Mouse (Mus musculus): ENCODE data around the gene Golga7b. TPM values are rescaled to one million over a fixed set of nuclear protein-coding genes. Genes with fewer than 3 reads are reported as not detected.
A peak's percentile ranks its signal among the peaks of the same experiment; 100 is the strongest.

Golga7b gene
- polyA plus RNA-seq, 1 experiment, result 0.09 TPM

GRCm38 (mm10) chr19:42246626-42247025 lies 748 bp upstream of the Golga7b start:
- no peaks in the 10 kb centered on the region for H3K4me1 ChIP-seq
- no peak overlapping the region for H3K4me3 ChIP-seq (replicated peaks)

DNA sequence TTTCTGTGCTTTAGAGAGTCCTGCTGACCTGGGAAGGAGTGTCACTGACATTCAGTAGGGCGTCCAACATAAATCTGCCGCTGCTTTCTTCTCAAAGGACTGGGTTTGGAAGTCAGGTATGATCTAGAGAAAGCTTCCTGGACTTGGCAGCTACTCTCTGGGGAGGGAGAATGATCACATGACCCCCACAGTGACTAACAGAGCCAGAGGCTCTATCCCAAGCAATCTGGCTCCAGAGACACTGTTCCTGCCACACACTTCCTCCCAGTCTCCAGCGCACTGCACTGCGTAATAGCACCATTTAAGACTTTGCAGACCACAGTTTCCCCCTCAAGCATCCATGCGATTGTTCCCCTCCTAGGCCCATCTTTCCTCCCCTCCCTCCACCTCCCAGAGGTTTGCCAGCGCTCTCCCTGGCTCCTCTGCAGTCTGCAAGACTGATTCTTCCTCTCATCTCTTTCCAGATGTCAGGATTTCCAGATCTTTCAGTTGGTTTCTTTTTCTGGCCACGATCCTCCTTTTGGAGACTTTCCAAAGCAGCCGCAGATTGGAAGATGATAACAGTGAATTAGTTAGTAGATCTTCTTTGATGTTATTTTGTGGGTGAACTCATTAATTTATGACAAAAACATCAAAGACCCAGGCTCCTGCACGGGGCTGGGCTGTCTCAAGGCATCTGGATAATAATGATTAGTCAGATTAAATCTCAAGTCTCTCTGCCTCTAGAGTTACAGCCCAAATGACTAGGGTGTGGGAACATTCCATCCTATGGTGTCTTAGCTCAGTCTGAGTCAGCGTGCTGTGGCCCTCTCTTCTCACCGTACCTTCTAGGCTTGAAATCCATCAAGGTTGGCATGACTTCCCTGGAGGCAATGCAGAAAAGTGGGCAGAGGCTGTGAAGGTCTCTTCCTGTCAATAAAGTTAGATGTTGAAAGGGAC lies 2.9 kb downstream of the Golga7b start:
- peaks cover 55% of the 10 kb centered on the region for H3K27me3 ChIP-seq (replicated peaks)
- no peak overlapping the region for H3K4me3 ChIP-seq (replicated peaks)
- TF ChIP-seq FLI1 (IDR thresholded peaks at IDR 0.05; ENCODE audit: low read length) (no peak), GATA1 (IDR thresholded peaks at IDR 0.05; ENCODE audit: borderline replicate concordance, low read length) (no peak)
- H3K9me3 ChIP-seq, result no peaks in the 10 kb centered on the region
- H3K36me3 ChIP-seq (replicated peaks; ENCODE audit: low read length), result no peaks in the 10 kb centered on the region
- no peaks in the 10 kb centered on the region for H3K4me1 ChIP-seq

More at GRCm38 (mm10) chr19:42246626-42247025, 748 bp upstream of the Golga7b start:
- Histone ChIP-seq H3K9me3 (no peaks in the 10 kb centered on the region), H3K27me3 (replicated peaks) (peaks cover 53% of the 10 kb centered on the region), H3K36me3 (replicated peaks; ENCODE audit: low read length) (no peaks in the 10 kb centered on the region)
- no peak for TF ChIP-seq GATA1 (IDR thresholded peaks at IDR 0.05; ENCODE audit: borderline replicate concordance, low read length)
- no peak for TF ChIP-seq FLI1 (IDR thresholded peaks at IDR 0.05; ENCODE audit: low read length)

DNA sequence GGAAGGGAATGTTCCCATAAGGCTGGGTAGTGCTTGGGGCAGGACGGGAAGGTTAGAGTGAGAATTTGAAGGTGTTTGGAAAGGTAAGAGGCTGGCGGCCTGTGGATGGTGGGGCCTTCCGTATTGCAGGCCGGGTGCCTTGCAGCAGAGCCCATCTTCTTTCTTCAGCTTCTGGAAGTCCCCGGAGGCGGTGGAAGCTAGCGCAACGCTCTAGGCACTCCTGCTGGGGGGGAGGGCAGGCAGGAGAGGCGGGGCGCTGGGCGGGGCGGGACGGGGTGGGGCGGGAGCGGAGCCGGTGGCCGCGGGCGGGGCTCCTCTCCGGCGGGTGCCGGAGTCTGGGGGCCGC lies 8.0 kb downstream of the Golga7b start:
- no peaks in the 10 kb centered on the region for H3K36me3 ChIP-seq (replicated peaks; ENCODE audit: low read length)
- peaks cover 69% of the 10 kb centered on the region for H3K27me3 ChIP-seq (replicated peaks)
- no peak for TF ChIP-seq FLI1 (IDR thresholded peaks at IDR 0.05; ENCODE audit: low read length)
- no peak for TF ChIP-seq GATA1 (IDR thresholded peaks at IDR 0.05; ENCODE audit: borderline replicate concordance, low read length)
- peaks cover 8% of the 10 kb centered on the region for H3K4me1 ChIP-seq
- no peaks in the 10 kb centered on the region for H3K9me3 ChIP-seq
- no peak overlapping the region for H3K4me3 ChIP-seq (replicated peaks)

GRCm38 (mm10) chr19:42255784-42256610 lies 8.6 kb downstream of the Golga7b start:
- Histone ChIP-seq H3K4me1 (peaks cover 8% of the 10 kb centered on the region), H3K36me3 (replicated peaks; ENCODE audit: low read length) (no peaks in the 10 kb centered on the region), H3K27me3 (replicated peaks) (peaks cover 64% of the 10 kb centered on the region), H3K9me3 (no peaks in the 10 kb centered on the region), H3K4me3 (replicated peaks) (peak overlapping the region; percentile 71)
- TF ChIP-seq FLI1 (IDR thresholded peaks at IDR 0.05; ENCODE audit: low read length), result no peak
- no peak for TF ChIP-seq GATA1 (IDR thresholded peaks at IDR 0.05; ENCODE audit: borderline replicate concordance, low read length)

DNA sequence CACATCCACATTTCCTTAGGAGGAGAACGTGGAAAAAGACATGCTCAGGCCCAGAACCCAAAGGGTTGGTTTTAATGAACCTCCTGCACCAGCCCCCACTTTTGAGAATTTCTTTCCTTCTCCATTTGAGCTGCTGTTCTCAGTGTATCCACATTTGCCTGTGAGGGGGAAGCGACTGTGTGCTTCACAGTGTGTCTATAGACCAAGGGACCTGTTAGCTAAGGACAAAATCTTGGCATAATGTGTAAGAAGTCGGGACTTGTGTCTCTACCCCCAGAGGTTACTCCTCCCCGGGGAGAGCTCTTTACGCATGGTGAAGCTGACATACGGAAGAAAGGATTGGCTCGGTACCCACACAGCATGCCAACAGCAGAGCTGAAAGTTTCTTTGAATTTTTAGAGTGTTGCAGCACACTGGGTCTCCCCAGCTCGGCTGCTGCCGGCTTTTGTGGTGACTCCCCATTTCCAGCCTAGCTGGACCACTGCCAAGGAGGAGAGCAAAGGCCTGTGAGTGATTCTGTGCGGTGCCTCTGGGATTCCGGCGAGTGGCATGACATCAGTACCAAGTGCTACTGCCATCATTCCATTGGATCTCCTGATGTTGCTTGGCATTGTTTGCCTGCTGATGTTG lies 9.4 kb downstream of the Golga7b start:
- Histone ChIP-seq H3K4me1 (peaks cover 8% of the 10 kb centered on the region), H3K36me3 (replicated peaks; ENCODE audit: low read length) (no peaks in the 10 kb centered on the region), H3K27me3 (replicated peaks) (peaks cover 58% of the 10 kb centered on the region), H3K4me3 (replicated peaks) (no peak overlapping the region), H3K9me3 (no peaks in the 10 kb centered on the region)
- TF ChIP-seq GATA1 (IDR thresholded peaks at IDR 0.05; ENCODE audit: borderline replicate concordance, low read length), result no peak
- no peak for TF ChIP-seq FLI1 (IDR thresholded peaks at IDR 0.05; ENCODE audit: low read length)

DNA sequence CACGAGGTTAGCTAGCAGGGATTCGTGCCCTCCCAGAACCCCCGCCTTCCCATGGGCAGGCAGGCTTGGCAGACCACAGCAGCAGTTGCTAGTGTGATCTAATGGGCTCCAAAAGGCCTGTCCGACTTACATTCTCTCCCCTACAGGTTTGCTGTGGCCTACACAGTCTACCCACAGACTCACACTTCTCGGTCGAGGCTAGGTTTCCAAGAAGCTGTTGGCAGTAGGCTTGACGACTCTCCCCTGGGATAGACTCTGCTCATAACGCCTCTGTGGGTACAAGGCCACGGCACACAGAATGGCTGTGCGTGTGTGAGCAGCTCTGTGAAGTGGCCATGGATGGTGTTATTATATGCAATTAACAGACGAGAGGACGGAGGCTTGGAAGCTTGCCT lies 9.9 kb downstream of the Golga7b start:
- Histone ChIP-seq H3K36me3 (replicated peaks; ENCODE audit: low read length) (no peaks in the 10 kb centered on the region), H3K4me3 (replicated peaks) (no peak overlapping the region), H3K27me3 (replicated peaks) (peaks cover 56% of the 10 kb centered on the region), H3K9me3 (no peaks in the 10 kb centered on the region), H3K4me1 (peaks cover 8% of the 10 kb centered on the region)
- TF ChIP-seq FLI1 (IDR thresholded peaks at IDR 0.05; ENCODE audit: low read length) (no peak), GATA1 (IDR thresholded peaks at IDR 0.05; ENCODE audit: borderline replicate concordance, low read length) (no peak)

DNA sequence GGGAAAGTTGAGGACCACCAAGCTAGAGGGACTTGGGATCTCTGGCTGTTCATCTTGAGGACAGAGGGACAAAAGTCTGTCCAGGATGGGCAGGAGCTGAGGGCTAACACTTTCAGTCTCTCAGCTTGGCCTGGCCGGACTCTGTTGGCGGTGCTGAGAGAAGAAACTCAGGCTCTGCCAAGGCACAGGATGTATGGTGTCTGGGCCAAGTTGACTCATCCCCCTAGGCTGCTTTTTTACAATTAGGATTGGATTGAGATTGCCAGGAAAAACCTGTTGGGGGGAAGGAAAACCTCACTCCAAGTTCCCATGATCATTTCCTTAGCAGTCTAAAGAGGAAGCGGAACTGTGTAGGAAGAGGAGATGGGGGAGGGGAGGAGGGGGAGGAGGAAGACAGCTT lies 10.7 kb downstream of the Golga7b start:
- Histone ChIP-seq H3K4me1 (peaks cover 8% of the 10 kb centered on the region), H3K4me3 (replicated peaks) (no peak overlapping the region), H3K36me3 (replicated peaks; ENCODE audit: low read length) (no peaks in the 10 kb centered on the region), H3K9me3 (peaks cover 4% of the 10 kb centered on the region; the same call in 1 of the 2 replicates), H3K27me3 (replicated peaks) (peaks cover 62% of the 10 kb centered on the region)
- TF ChIP-seq FLI1 (IDR thresholded peaks at IDR 0.05; ENCODE audit: low read length) (no peak), GATA1 (IDR thresholded peaks at IDR 0.05; ENCODE audit: borderline replicate concordance, low read length) (no peak)

DNA sequence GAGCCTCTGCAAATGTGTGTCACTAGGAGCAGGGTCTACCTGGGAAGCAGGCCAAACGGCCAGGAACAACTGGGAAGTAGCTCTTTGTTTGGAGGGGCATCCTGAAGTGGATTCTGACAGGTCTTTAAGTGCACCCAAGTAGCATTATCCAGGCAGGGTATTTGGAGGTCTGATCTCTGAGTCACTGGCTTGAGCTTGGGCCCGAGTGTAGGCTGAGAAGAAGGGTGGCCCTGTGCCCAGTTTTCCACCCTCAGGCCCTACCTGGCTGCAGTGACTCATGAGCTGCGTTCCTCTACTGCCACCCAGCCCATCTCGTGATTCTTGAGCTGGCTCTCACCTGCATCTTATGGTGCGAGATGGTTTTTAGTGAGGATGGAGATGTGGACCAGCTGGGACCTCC lies 11.2 kb downstream of the Golga7b start:
- Histone ChIP-seq H3K4me1 (peaks cover 8% of the 10 kb centered on the region), H3K36me3 (replicated peaks; ENCODE audit: low read length) (no peaks in the 10 kb centered on the region), H3K4me3 (replicated peaks) (no peak overlapping the region), H3K27me3 (replicated peaks) (peaks cover 58% of the 10 kb centered on the region), H3K9me3 (peaks cover 6% of the 10 kb centered on the region)
- TF ChIP-seq FLI1 (IDR thresholded peaks at IDR 0.05; ENCODE audit: low read length), result no peak
- no peak for TF ChIP-seq GATA1 (IDR thresholded peaks at IDR 0.05; ENCODE audit: borderline replicate concordance, low read length)

GRCm38 (mm10) chr19:42260486-42260885 lies 13.1 kb downstream of the Golga7b start:
- peaks cover 6% of the 10 kb centered on the region for H3K9me3 ChIP-seq
- H3K27me3 ChIP-seq (replicated peaks), result peaks cover 47% of the 10 kb centered on the region
- no peak for TF ChIP-seq FLI1 (IDR thresholded peaks at IDR 0.05; ENCODE audit: low read length)
- TF ChIP-seq GATA1 (IDR thresholded peaks at IDR 0.05; ENCODE audit: borderline replicate concordance, low read length), result no peak
- H3K36me3 ChIP-seq (replicated peaks; ENCODE audit: low read length), result no peaks in the 10 kb centered on the region
- H3K4me3 ChIP-seq (replicated peaks), result no peak overlapping the region
- peaks cover 8% of the 10 kb centered on the region for H3K4me1 ChIP-seq
